Mouse (Mus musculus) midbrain, embryonic 16.5 days (tissue): ENCODE data around the gene Mfge8. TPM values are rescaled to one million over a fixed set of nuclear protein-coding genes. Genes with fewer than 3 reads are reported as not detected.
A peak's percentile ranks its signal among the peaks of the same experiment; 100 is the strongest.

Experiments used
- ATAC-seq: fragments of 200-750 bp; cut with Nextera tagmentation; 2 replicates; pipeline ENCODE4 v1.8.0; 2017; ENCODE audit warnings: moderate TSS enrichment
- H3K27ac ChIP-seq: fragments of 300-500 bp; sonication (generic); 2 replicates; pipeline ENCODE4 v1.5.1; 2014; ENCODE audit warnings: mild to moderate bottlenecking, low read length, mixed read lengths
- H3K27me3 ChIP-seq: fragments of 300-500 bp; sonication (generic); 2 replicates; pipeline ENCODE4 v1.6.1; 2014; ENCODE audit warnings: low read depth, low read length, mixed read lengths; ENCODE audit not compliant: control insufficient read depth, insufficient read depth
- H3K36me3 ChIP-seq: fragments of 300-500 bp; sonication (generic); 2 replicates; pipeline ENCODE4 v1.6.1; 2014; ENCODE audit warnings: mild to moderate bottlenecking, low read length, moderate library complexity, mixed read lengths; ENCODE audit not compliant: control insufficient read depth, insufficient read depth
- H3K4me1 ChIP-seq: fragments of 300-500 bp; sonication (generic); 2 replicates; pipeline ENCODE4 v1.6.1; 2014; ENCODE audit warnings: mild to moderate bottlenecking, low read length, mixed read lengths; ENCODE audit not compliant: control insufficient read depth, insufficient read depth
- H3K4me2 ChIP-seq: fragments of 300-500 bp; sonication (generic); 2 replicates; pipeline ENCODE4 v1.6.1; 2014; ENCODE audit warnings: mild to moderate bottlenecking, low read length, mixed read lengths
- H3K4me3 ChIP-seq: fragments of 300-500 bp; sonication (generic); 2 replicates; pipeline ENCODE4 v1.5.1; 2014; ENCODE audit warnings: low read depth, mild to moderate bottlenecking, low read length, moderate library complexity, mixed read lengths
- H3K9ac ChIP-seq: fragments of 300-500 bp; sonication (generic); 2 replicates; pipeline ENCODE4 v1.6.1; 2014; ENCODE audit warnings: low read depth, low read length, mixed read lengths
- H3K9me3 ChIP-seq: fragments of 300-500 bp; sonication (generic); replicated peaks from 2 replicates; pipeline ENCODE4 v1.6.1; 2014; ENCODE audit warnings: mild to moderate bottlenecking, low read length, mixed read lengths; ENCODE audit not compliant: control insufficient read depth, poor library complexity, severe bottlenecking
- WGBS: fragments of 180-500 bp; shearing (Covaris S2); extraction: QIAGEN DNeasy Blood & Tissue Kit; methylation state at CpG from one replicate; pipeline ENCODE4 v1.1.7; 2014; 5-methylcytosine and 5-hydroxymethylcytosine counted together
- polyA plus RNA-seq: library from polyadenylated mRNA; unstranded; fragments of >200 nt; fragmentation: Nextera tagmentation; extraction: Ambion mirVana; gene quantifications from 2 replicates; pipeline ENCODE4 v1.2.1, GENCODE M21; 2015

Gene Mfge8
- polyA plus RNA-seq, 1 experiment from 2014 or later = 236 TPM

DNA sequence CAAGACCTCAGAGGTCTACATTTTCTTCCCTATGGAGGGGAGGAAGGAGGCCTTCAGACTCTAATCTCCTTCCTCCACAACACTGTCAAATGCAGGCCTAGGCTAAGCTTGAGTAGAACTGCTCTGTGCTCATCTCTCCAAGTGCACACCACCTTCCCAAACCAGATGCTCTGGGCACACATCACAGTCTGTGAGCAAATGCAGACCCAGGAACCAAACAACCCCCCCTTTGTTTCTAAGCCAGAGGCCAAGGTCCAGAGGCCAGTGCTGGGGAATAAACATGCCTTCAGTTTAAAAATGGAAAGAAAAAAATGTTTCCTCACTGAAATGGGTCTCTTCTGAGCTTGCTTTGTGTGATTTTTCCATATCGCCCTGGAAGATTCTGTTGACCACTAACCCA, 22.9 kb upstream of the Mfge8 start:
- no peak overlapping the region for H3K27ac ChIP-seq
- 92% methylated on average over 1 of the region's 1 CpGs for WGBS
- no peak overlapping the region for H3K4me2 ChIP-seq
- H3K27me3 ChIP-seq = no peaks in the 10 kb centered on the region
- H3K4me3 ChIP-seq = no peak overlapping the region
- no peaks in the 10 kb centered on the region for H3K36me3 ChIP-seq
- no peaks in the 10 kb centered on the region for H3K9me3 ChIP-seq
- no peak overlapping the region for H3K9ac ChIP-seq
- no peaks in the 10 kb centered on the region for H3K4me1 ChIP-seq
- no peak for ATAC-seq

DNA sequence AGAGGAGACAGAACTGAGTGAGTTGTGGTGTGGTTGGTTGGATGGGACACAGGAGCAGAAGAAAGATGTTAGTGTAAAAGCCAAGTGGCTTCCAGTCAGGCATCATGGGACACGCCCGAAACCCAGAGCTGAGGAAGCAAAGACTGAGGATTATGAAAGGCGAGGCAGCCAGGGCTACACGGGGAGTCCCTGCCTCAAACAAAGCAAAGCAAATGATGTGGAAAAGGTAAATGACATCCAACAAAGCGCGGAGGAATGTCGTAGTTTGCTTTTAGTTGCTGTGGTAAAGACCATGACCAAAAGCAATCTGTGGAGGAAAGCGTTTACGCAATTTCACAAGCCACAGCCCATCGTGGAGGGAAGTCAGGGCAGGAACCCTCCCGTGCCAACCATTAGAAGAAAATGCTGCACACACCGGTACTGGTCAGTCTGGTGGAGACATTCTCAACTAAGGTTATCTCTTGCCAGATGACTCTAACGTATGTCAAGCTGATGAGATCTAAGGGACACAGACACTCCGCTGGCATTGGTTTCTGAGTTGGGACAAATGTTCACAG, 18.2 kb upstream of the Mfge8 start:
- Histone ChIP-seq H3K4me3 (no peak overlapping the region), H3K27ac (no peak overlapping the region), H3K4me2 (no peak overlapping the region), H3K4me1 (no peaks in the 10 kb centered on the region), H3K27me3 (no peaks in the 10 kb centered on the region), H3K9me3 (no peaks in the 10 kb centered on the region), H3K36me3 (no peaks in the 10 kb centered on the region), H3K9ac (no peak overlapping the region)
- 48% methylated on average over 14 of the region's 14 CpGs for WGBS
- no peak for ATAC-seq

DNA sequence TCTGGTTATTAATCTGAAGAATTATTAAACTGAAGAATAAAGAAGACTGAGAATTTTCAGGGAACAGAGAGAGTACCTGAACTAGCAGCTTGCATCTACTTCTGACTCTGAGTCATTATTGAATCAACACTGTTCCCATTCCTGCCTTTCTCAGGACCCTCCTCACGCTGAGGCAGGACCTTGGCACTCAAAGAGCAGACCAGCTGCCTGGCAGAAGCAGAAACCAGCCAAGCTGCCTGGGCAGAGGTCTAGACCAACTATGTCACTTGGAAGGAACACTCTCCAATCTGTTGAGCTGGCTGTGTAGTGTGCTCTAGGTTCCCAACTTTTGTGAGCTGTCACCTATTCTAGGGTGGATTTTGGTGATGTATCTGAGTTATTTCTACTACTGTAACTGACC, 10.5 kb upstream of the Mfge8 start:
- Histone ChIP-seq H3K4me2 (no peak overlapping the region), H3K9ac (no peak overlapping the region), H3K4me3 (no peak overlapping the region), H3K27ac (no peak overlapping the region), H3K27me3 (no peaks in the 10 kb centered on the region), H3K4me1 (no peaks in the 10 kb centered on the region), H3K36me3 (no peaks in the 10 kb centered on the region), H3K9me3 (no peaks in the 10 kb centered on the region)
- ATAC-seq = no peak
- 80% methylated on average over 1 of the region's 1 CpGs for WGBS

DNA sequence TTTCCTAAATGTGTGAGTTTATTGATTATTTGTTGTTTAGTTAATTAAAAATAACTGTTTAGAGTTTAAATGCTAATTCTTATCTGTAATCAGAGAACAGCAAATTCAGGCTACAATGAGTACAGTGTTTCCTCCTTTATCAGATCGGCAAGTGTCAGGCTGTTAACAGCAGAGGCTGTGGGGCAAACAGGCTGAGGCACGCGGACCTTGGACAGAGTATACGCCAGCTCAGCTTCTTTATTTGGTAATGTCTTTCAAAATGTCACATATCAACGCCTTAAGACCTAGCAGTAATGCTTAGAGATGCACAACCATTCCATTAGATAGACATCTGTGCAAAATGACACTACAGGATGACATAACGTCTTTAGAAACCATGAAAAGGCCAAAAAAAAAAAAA, 662 bp upstream of the Mfge8 start:
- ATAC-seq = no peak
- Histone ChIP-seq H3K4me3 (no peak overlapping the region), H3K27ac (no peak overlapping the region), H3K4me1 (peaks cover 8% of the 10 kb centered on the region; the same call in 1 of the 2 replicates), H3K36me3 (no peaks in the 10 kb centered on the region), H3K9me3 (no peaks in the 10 kb centered on the region), H3K4me2 (peak overlapping the region; percentile 96), H3K9ac (no peak overlapping the region), H3K27me3 (peaks cover 3% of the 10 kb centered on the region; the same call in 1 of the 2 replicates)
- WGBS = 73% methylated on average over 6 of the region's 6 CpGs

DNA sequence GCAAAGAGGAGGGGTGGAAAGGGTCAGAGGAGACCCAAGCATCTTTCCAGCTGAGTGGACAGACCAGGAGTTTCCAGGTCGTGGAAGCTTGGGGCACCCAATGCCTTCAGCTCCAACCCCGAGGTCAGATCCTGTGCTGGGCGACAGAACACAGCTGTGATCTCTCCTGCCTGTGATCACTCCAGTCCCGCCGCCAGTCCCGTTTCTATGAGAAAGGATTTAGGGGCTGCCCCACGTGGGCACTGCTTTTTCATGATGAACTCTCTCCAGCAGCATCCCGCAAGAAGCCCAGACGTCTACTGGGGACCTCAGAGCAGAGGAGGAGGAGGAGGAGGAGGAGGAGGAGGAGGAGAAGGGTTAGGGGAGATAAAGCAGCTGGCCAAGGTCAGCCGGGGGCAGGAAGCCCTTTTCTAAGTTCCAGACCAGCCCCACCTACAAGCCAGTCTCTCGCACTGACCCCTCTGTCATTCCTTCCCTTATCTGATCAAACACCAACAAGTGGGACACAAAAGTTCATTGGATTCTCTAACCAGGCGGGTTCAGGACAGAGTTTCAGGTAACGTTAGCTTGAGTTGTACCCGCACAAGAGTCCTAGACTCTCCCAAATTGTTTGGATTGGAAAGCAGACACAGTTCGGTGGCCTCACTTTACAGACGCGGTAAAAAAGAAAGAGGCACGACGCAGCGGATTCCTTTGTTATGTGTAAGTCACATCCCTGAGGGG, 768 bp downstream of the Mfge8 start:
- H3K27me3 ChIP-seq = peaks cover 3% of the 10 kb centered on the region; the same call in 1 of the 2 replicates
- H3K27ac ChIP-seq = no peak overlapping the region
- peak overlapping the region; percentile 64 for H3K9ac ChIP-seq
- WGBS = 1% methylated on average over 20 of the region's 20 CpGs
- H3K9me3 ChIP-seq = no peaks in the 10 kb centered on the region
- no peaks in the 10 kb centered on the region for H3K36me3 ChIP-seq
- H3K4me2 ChIP-seq = peak overlapping the region; percentile 96
- peaks cover 8% of the 10 kb centered on the region; the same call in 1 of the 2 replicates for H3K4me1 ChIP-seq
- no peak for ATAC-seq
- peak overlapping the region; percentile 56 for H3K4me3 ChIP-seq

DNA sequence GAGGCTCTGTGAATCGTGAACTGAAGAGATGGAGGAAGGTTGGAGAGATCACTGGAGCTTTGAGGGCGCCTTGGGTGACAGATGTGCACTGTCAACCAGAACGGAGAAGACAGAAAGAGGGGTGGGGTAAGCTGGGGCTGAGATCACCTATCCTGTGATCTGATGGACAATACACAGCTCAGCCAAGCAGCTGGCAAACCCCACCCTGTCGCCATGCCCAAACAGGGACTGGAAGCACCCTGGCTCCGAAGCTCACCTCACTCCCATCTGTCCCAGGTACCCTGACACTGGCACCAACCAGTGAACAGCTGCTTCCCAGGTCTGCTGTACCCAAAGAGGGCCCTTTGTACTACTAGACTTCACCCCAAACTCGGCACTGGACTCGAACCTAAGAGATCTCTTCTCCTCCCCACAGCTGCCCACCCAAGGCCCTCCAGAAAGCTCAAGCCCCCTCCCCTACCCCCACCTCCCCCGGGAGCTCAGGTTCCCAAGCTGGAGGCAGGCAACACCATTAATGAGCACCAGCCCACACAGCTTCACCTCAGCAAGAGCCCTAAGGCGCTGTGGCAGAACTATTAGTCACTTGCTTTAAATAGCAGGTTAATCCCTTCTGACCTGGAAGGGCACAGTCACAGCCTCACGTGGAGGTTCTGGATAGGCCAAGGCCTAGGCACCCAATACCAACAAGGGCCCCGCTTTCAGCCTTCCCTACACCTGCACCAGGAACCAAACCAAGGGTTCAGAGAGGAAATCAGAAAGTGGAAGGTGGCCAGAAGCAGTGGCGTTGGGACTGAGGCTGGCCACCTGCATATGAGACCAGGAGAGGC, 1.6 kb downstream of the Mfge8 start:
- Histone ChIP-seq H3K36me3 (no peaks in the 10 kb centered on the region), H3K9ac (no peak overlapping the region; the same call in 1 of the 2 replicates), H3K27ac (no peak overlapping the region), H3K4me1 (peaks cover 8% of the 10 kb centered on the region; the same call in 1 of the 2 replicates), H3K4me2 (peak overlapping the region; percentile 96), H3K27me3 (peaks cover 3% of the 10 kb centered on the region; the same call in 1 of the 2 replicates), H3K9me3 (no peaks in the 10 kb centered on the region), H3K4me3 (peak overlapping the region; percentile 56)
- ATAC-seq = no peak
- WGBS = 59% methylated on average over 12 of the region's 12 CpGs

DNA sequence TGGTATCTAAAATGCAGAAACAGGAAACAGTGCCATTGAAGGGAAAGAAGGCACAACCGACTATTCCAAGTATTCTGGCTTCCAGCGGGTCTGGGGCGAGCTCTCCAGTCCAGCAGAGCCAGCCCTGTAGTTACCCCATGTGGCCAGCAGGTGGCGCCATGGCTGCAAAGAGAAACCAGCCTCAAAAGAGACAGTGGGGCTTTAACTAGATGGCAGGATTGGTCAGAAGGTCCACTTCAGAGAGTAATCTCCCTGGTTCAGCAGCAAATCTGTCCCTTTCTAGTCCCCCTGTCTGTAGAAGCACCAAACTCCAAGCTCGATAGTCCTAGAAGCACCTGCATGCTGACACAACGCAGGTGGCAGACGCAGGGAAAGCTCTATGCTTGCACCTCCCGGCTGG, 8.0 kb downstream of the Mfge8 start:
- Histone ChIP-seq H3K9me3 (no peaks in the 10 kb centered on the region), H3K27ac (no peak overlapping the region), H3K4me2 (no peak overlapping the region), H3K9ac (no peak overlapping the region), H3K4me3 (no peak overlapping the region), H3K27me3 (no peaks in the 10 kb centered on the region), H3K36me3 (no peaks in the 10 kb centered on the region), H3K4me1 (no peaks in the 10 kb centered on the region)
- no peak for ATAC-seq
- 23% methylated on average over 8 of the region's 8 CpGs for WGBS

DNA sequence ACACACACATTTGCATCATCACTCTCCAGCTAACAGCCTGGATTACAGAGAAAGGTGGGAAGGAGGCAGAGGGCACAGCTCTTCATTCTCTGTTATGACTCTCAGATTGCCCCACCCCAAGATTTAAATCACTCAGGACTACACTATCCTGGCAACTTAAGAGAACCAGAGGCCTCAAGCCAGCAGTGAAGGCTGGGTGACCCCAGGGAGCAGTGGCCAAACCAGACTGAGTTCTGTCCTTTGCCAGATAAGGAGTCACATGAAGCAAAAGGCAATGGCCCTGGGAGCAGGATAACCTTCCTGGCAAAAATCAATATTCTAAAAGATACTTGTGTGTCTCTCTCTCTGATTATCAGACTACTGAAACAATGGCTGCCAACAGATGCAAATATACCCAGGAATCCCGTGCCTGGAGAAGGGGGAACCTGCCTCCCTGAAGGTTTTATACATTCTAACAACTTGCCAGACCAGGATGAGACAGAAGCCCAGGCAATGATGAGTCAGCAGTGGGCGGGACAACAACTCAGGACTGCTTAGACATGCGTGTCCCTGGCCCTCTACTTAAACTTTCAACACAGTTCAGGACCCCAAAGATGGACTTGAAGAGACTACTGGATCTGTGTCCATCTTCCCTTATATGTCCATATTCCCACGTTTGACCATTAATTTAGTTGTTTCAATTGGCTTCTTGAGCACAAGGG, 8.8 kb downstream of the Mfge8 start:
- Histone ChIP-seq H3K27ac (no peak overlapping the region), H3K9ac (no peak overlapping the region), H3K27me3 (no peaks in the 10 kb centered on the region), H3K36me3 (no peaks in the 10 kb centered on the region), H3K4me2 (no peak overlapping the region), H3K4me1 (no peaks in the 10 kb centered on the region), H3K4me3 (no peak overlapping the region), H3K9me3 (no peaks in the 10 kb centered on the region)
- 65% methylated on average over 4 of the region's 4 CpGs for WGBS
- no peak for ATAC-seq
